Mouse (Mus musculus) neural tube, embryonic 13.5 days (tissue): ENCODE results near the gene Camkk1. TPM values are rescaled to one million over a fixed set of nuclear protein-coding genes. Genes with fewer than 3 reads are reported as not detected.

Experiments used
- ATAC-seq: fragments of 200-750 bp; cut with Nextera tagmentation; 2 replicates; pipeline ENCODE4 v1.8.0; 2017; ENCODE audit warnings: low read depth, mild to moderate bottlenecking, moderate TSS enrichment, moderate library complexity
- H3K27ac ChIP-seq: fragments of 300-500 bp; sonication (generic); replicated peaks from 2 replicates; pipeline ENCODE4 v1.5.1; 2015; ENCODE audit warnings: moderate library complexity, mild to moderate bottlenecking, inconsistent platforms
- H3K27me3 ChIP-seq: fragments of 300-500 bp; sonication (generic); 2 replicates; pipeline ENCODE4 v1.6.1; 2015; ENCODE audit warnings: mild to moderate bottlenecking, inconsistent platforms
- H3K36me3 ChIP-seq: fragments of 300-500 bp; sonication (generic); 2 replicates; pipeline ENCODE4 v1.6.1; 2015; ENCODE audit warnings: mild to moderate bottlenecking, inconsistent platforms
- H3K4me1 ChIP-seq: fragments of 300-500 bp; sonication (generic); replicated peaks from 2 replicates; pipeline ENCODE4 v1.6.1; 2015; ENCODE audit warnings: inconsistent platforms
- H3K4me2 ChIP-seq: fragments of 300-500 bp; sonication (generic); 2 replicates; pipeline ENCODE4 v1.6.1; 2015; ENCODE audit warnings: inconsistent platforms, mild to moderate bottlenecking, moderate library complexity
- H3K4me3 ChIP-seq: fragments of 300-500 bp; sonication (generic); 2 replicates; pipeline ENCODE4 v1.5.1; 2015; ENCODE audit warnings: mild to moderate bottlenecking, inconsistent platforms
- H3K9ac ChIP-seq: fragments of 300-500 bp; sonication (generic); 2 replicates; pipeline ENCODE4 v1.6.1; 2015; ENCODE audit warnings: moderate library complexity, mild to moderate bottlenecking, inconsistent platforms
- H3K9me3 ChIP-seq: fragments of 300-500 bp; sonication (generic); 2 replicates; pipeline ENCODE4 v1.6.1; 2016; ENCODE audit warnings: inconsistent platforms
- WGBS: fragments of 180-500 bp; shearing (Covaris S2); methylation state at CpG from one replicate; pipeline ENCODE4 v1.1.7; 2015; 5-methylcytosine and 5-hydroxymethylcytosine counted together
- polyA plus RNA-seq: library from polyadenylated mRNA; unstranded; fragments of >200 nt; fragmentation: Nextera tagmentation; extraction: Ambion mirVana; gene quantifications from 2 replicates; pipeline ENCODE4 v1.2.1, GENCODE M21; 2015

Camkk1 gene
- polyA plus RNA-seq, 1 experiment from 2014 or later = 20.9 TPM

DNA sequence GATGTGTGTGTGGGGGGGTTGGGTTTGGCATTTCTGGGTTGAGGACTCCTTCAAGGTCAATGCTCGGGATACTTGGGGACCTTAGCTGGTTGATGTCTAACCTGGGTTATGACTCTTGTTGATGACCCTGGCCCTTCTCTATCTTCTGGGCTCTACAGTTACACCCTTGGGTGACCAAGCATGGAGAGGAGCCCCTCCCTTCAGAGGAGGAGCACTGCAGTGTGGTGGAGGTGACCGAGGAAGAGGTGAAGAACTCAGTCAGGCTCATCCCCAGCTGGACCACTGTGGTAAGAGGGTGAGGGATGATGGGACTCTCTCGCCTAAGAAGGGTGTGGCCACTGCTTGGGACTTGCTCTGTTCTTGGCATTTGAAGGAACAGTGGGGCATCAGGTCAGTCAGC lies 18.9 kb downstream of the Camkk1 start:
- Histone ChIP-seq H3K4me3 (no peak overlapping the region), H3K4me1 (peaks cover 15% of the 10 kb centered on the region), H3K36me3 (peaks cover 48% of the 10 kb centered on the region), H3K9me3 (no peaks in the 10 kb centered on the region), H3K27me3 (no peaks in the 10 kb centered on the region), H3K9ac (no peak overlapping the region), H3K4me2 (no peak overlapping the region), H3K27ac (no peak overlapping the region)
- no peak for ATAC-seq
- 87% methylated on average over 3 of the region's 3 CpGs for WGBS

DNA sequence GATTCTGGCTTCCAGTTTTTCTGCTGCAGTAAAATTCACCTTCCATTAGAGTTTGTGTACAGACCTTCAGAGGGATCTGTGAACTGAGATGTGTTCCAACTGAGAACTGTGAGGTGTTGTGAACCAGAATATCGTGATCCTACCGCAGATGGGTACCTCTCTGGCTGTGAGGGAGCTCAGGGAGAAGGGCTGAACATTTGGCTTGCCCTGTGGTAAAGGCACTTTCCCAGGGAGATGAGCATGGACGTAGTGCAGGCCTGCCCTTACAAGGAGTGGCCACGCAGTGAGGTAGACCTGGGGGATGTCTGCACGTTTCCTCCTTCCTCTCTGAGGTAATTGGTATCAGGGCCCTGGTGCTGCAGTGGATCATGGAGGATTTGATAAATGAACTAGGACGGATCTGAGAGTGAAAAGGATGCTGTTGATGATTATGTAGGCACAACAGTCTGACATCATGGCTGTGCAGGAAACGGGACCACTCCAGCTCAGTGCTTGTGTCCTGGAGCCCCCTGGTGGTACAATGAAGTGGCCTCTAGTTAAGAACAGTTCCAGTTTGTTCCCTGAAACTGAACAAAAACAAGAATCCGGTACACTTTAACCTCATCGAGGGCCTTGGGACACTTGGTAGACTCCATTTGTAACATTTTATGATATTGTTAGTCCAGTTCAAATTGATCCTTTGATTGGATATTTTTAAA lies 20.4 kb downstream of the Camkk1 start:
- Histone ChIP-seq H3K27ac (no peak overlapping the region), H3K27me3 (no peaks in the 10 kb centered on the region), H3K4me3 (no peak overlapping the region), H3K4me1 (peaks cover 15% of the 10 kb centered on the region), H3K4me2 (no peak overlapping the region), H3K9me3 (no peaks in the 10 kb centered on the region), H3K36me3 (peaks cover 43% of the 10 kb centered on the region), H3K9ac (no peak overlapping the region)
- 60% methylated on average over 9 of the region's 9 CpGs for WGBS
- 0 out of 2 replicates have a peak, but pooled peaks have one; percentile 40 for ATAC-seq

- Histone ChIP-seq H3K4me2 (no peak overlapping the region), H3K9me3 (no peaks in the 10 kb centered on the region), H3K4me3 (no peak overlapping the region), H3K4me1 (peaks cover 10% of the 10 kb centered on the region), H3K27me3 (no peaks in the 10 kb centered on the region), H3K36me3 (peaks cover 16% of the 10 kb centered on the region), H3K9ac (no peak overlapping the region), H3K27ac (no peak overlapping the region)
- WGBS = 61% methylated on average over 6 of the region's 6 CpGs
- ATAC-seq = no peak
Measured at GRCm38 (mm10) chr11:73044229-73044755, 25.5 kb downstream of the Camkk1 start.

- no peaks in the 10 kb centered on the region for H3K27me3 ChIP-seq
- peaks cover 15% of the 10 kb centered on the region for H3K4me1 ChIP-seq
- H3K9me3 ChIP-seq = no peaks in the 10 kb centered on the region
- no peak for ATAC-seq
- peaks cover 16% of the 10 kb centered on the region for H3K36me3 ChIP-seq
- no peak overlapping the region for H3K4me2 ChIP-seq
- no peak overlapping the region for H3K27ac ChIP-seq
- H3K4me3 ChIP-seq = no peak overlapping the region
- WGBS = 78% methylated on average over 4 of the region's 4 CpGs
- no peak overlapping the region for H3K9ac ChIP-seq
Measured at GRCm38 (mm10) chr11:73044789-73045188, 26.0 kb downstream of the Camkk1 start.

DNA sequence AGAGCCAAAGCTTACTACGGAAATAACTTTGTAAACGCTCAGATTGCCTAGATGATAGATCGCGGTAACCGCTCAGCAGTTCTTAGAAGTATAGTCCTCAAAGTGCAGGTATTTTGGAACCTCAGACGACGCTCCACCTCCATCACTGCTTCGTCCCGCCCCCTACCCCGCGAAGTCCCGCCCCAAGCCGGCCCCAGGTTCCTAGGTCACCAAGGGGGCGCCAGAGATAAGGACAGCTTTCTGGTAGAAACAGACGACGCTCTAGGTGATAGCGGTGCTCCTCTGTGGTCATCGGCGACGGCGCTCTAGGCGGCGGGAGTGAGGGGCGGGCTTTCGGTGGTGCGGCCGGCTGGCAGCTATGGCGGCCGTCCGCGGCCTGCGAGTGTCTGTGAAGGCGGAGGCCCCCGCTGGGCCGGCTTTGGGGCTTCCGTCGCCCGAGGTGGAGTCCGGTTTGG lies 28.8 kb downstream of the Camkk1 start, which contains the start of gene Ncbp3:
TSS of gene Ncbp3 (plus strand) at position 242 of the 455 bp plus-strand sequence.
- Histone ChIP-seq H3K4me3 (peak within 1 kb of the TSS; percentile 93), H3K9me3 (no peaks in the 10 kb centered on the region), H3K27me3 (no peaks in the 10 kb centered on the region), H3K4me1 (peaks cover 17% of the 10 kb centered on the region), H3K36me3 (peaks cover 20% of the 10 kb centered on the region), H3K4me2 (peak within 1 kb of the TSS; percentile 87), H3K27ac (peak within 1 kb of the TSS; percentile 93), H3K9ac (peak within 1 kb of the TSS; percentile 95)
- peak; percentile 94 for ATAC-seq
- under 1% methylated on average over 39 of the region's 39 CpGs for WGBS

DNA sequence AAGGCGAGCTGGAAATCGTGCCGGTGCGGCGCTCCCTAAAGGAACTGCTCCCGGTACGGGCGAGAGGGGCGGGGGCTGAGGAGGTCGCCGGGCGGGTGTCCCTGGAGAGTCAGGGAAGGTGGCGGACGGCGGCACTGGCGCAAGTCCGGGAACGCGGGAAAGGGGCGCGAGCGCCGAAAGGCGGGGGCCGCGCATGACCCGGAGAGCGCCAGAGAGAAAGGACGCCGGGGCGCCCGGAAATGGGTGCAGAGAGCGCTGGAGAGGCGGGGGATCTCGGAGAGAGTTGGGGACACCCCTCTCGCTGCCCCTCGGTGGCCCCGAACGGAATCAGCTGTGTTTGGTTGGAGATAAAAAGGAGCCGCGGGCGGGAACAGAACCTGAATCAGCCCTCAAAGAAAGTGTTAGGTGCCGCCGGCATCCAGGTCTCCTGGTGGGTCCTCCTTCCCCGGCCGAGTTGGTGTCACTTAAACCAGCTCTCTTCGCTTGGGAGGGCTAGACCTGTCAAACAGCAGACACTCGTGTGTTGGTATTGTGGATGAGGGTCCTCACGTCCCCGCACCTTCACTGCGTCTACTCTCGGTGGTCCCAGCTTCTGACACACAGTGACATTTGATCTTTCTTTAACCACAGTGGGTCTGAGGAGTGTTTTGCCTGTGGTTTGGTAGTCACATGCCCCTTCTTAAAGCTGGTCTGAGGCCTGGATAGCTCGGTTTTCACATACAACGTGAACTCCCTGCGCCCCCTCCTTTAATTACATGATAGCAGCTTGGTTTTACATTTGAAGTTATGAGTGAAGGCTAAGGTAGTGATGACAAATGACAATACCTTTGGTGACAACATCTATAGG lies 29.4 kb downstream of the Camkk1 start:
- Histone ChIP-seq H3K9ac (peak overlapping the region; percentile 95), H3K36me3 (peaks cover 25% of the 10 kb centered on the region), H3K27ac (peak overlapping the region; percentile 93), H3K9me3 (no peaks in the 10 kb centered on the region), H3K27me3 (no peaks in the 10 kb centered on the region), H3K4me3 (peak overlapping the region; percentile 93), H3K4me2 (peak overlapping the region; percentile 87), H3K4me1 (peaks cover 17% of the 10 kb centered on the region)
- 1% methylated on average over 54 of the region's 55 CpGs for WGBS
- ATAC-seq = peak; percentile 71

DNA sequence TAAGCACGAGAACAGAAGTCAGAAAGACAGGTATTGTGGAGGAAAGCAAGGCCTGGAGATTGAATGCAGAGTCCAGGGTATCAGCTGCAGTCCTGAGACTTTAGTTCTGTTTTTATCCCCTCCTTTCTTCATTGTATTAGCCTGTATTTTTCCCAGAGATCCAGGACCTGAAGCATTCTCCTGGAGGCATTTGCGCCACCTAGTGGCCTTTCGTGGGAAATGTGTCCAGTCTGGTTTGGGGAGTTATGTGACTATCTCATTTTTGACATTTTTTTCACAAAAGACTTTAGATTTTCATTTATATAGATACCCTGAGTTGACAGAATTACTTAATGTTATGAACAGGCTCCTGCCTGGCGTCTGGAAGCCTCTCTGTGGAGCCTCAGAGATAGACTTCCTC lies 30.5 kb downstream of the Camkk1 start:
- Histone ChIP-seq H3K9me3 (no peaks in the 10 kb centered on the region), H3K4me2 (peak overlapping the region; percentile 87), H3K4me1 (peaks cover 17% of the 10 kb centered on the region), H3K4me3 (peak overlapping the region; percentile 93), H3K36me3 (peaks cover 36% of the 10 kb centered on the region), H3K27ac (peak overlapping the region; percentile 62), H3K27me3 (no peaks in the 10 kb centered on the region), H3K9ac (peak overlapping the region; percentile 95)
- 9% methylated on average over 4 of the region's 4 CpGs for WGBS
- no peak for ATAC-seq

DNA sequence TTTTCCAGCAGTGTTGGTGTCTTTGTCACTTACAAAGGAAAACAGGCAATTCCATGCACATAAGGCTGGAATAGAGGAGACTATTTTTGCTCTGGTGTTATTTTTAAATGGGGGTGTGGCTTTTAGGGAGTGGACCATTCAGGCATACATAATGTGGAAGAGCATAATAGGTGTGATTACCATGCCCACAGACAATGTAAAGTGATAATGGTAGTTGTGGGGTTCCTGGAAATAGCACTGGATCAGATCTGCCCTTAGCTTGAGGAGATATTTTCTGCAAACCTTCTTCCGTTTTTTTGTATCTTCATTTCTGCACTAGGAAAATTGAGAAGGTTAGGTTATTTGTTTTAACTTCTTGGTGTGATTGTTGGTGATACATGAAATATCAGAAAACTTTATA lies 34.0 kb downstream of the Camkk1 start:
- Histone ChIP-seq H3K36me3 (peaks cover 69% of the 10 kb centered on the region), H3K27ac (no peak overlapping the region), H3K9ac (no peak overlapping the region), H3K4me3 (no peak overlapping the region), H3K4me2 (no peak overlapping the region), H3K27me3 (no peaks in the 10 kb centered on the region), H3K9me3 (no peaks in the 10 kb centered on the region), H3K4me1 (peaks cover 17% of the 10 kb centered on the region)
- WGBS = 92% methylated on average over 1 of the region's 1 CpGs
- no peak for ATAC-seq

GRCm38 (mm10) chr11:73057701-73058100 lies 38.9 kb downstream of the Camkk1 start:
- no peaks in the 10 kb centered on the region for H3K4me1 ChIP-seq
- no peak overlapping the region for H3K27ac ChIP-seq
- no peaks in the 10 kb centered on the region for H3K9me3 ChIP-seq
- peaks cover 83% of the 10 kb centered on the region for H3K36me3 ChIP-seq
- no peak overlapping the region for H3K4me3 ChIP-seq
- no peak overlapping the region for H3K9ac ChIP-seq
- no peak overlapping the region for H3K4me2 ChIP-seq
- 91% methylated on average over 5 of the region's 5 CpGs for WGBS
- no peaks in the 10 kb centered on the region for H3K27me3 ChIP-seq
- no peak for ATAC-seq

GRCm38 (mm10) chr11:73059630-73060029 lies 40.8 kb downstream of the Camkk1 start:
- Histone ChIP-seq H3K27me3 (no peaks in the 10 kb centered on the region), H3K36me3 (peaks cover 69% of the 10 kb centered on the region), H3K27ac (no peak overlapping the region), H3K9me3 (no peaks in the 10 kb centered on the region), H3K4me3 (no peak overlapping the region), H3K4me2 (no peak overlapping the region), H3K9ac (no peak overlapping the region), H3K4me1 (no peaks in the 10 kb centered on the region)
- 91% methylated on average over 3 of the region's 3 CpGs for WGBS
- no peak for ATAC-seq

GRCm38 (mm10) chr11:73061413-73061812 lies 42.6 kb downstream of the Camkk1 start:
- H3K36me3 ChIP-seq = peaks cover 60% of the 10 kb centered on the region

DNA sequence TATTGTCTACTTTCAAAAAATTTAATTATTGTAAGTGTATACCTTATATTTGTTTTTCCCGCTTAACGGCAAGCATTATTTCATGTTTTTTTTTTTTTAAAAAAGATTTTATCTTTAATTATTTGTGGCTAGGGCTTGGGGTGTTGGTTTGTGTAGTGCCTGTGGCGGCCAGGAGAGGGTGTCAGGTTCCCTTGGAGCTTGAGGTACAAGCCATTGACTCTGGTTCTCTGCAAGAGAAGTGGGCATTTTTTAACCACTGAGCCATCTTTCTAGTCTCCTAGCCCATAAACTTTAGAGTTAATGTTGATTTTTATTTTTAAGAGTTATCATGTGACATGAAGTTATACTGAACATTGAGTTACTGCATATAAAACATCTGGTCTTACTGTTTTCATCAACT lies 53.0 kb downstream of the Camkk1 start:
- H3K36me3 ChIP-seq = peaks cover 92% of the 10 kb centered on the region
- no peaks in the 10 kb centered on the region for H3K4me1 ChIP-seq
- 91% methylated on average over 3 of the region's 3 CpGs for WGBS
- H3K9ac ChIP-seq = no peak overlapping the region
- H3K27ac ChIP-seq = no peak overlapping the region
- no peak for ATAC-seq
- no peak overlapping the region for H3K4me2 ChIP-seq
- no peak overlapping the region for H3K4me3 ChIP-seq
- no peaks in the 10 kb centered on the region for H3K9me3 ChIP-seq
- H3K27me3 ChIP-seq = no peaks in the 10 kb centered on the region

More at GRCm38 (mm10) chr11:73061413-73061812, 42.6 kb downstream of the Camkk1 start:
- H3K9ac ChIP-seq = no peak overlapping the region
- no peaks in the 10 kb centered on the region for H3K9me3 ChIP-seq
- no peaks in the 10 kb centered on the region for H3K27me3 ChIP-seq
- H3K4me3 ChIP-seq = no peak overlapping the region
- ATAC-seq = no peak
- WGBS = 95% methylated on average over 3 of the region's 3 CpGs
- H3K27ac ChIP-seq = no peak overlapping the region
- H3K4me1 ChIP-seq = no peaks in the 10 kb centered on the region
- no peak overlapping the region for H3K4me2 ChIP-seq
